Comparison of ENCODE assay signal across 7 mouse cellular contexts in the genomic region with DNA sequence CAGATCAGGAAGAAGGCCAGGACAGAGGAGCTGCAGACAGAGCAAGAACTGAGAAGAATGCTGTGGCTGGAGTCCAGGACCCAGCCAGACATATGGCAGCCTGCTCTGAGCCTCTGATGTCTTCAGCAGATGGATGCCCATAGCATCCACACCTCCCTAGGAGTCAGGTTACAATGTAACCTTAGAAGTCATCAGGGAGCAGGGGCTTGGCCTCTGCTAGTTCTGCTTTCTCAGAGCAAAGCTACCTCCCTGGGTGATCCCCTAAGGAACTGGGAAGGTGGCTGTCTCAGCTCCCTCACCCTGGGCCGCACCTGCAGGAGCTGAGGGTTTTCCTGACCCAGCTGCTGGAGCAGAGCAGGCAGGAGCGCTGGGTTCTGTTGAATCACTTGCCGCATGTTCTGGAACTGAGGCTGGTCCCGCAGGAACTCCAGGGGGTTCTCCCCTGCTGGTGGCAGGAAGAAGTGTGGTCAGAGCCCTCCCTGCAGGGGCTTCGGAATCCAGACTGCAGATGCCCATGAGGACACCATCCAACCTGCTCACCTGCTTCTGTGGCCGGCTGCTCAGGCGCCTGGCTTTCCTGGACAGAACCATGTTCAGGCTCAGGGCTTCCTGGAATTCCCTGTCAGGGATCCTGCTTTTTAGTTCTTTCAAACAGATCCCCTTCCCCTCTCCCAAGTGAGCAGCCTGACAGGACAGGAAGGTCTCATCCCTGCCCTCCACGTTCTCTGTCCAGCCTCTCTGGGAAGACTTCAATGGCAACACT. TPM values are rescaled to one million over a fixed set of nuclear protein-coding genes. Genes with fewer than 3 reads are reported as not detected.
DNase-seq lines count a peak whose midpoint lies in the region; ATAC-seq and TF ChIP-seq lines count a peak whose summit lies in the region.

No protein-coding gene starts in this region.

- H3K4me2 ChIP-seq in kidney, postnatal 0 days (ENCODE audit: low read length) = no peak overlapping the region

- WGBS in kidney, postnatal 0 days = 31% methylated on average over 8 of the region's 8 CpGs

- H3K27ac ChIP-seq in kidney, postnatal 0 days = no peak overlapping the region

- DNase-seq in kidney, postnatal 0 days (ENCODE audit: low spot score) = peak; percentile 73
- DNase-seq in kidney, adult 9 months = no peak
- peak; percentile 58 for DNase-seq in ZHBTc4 (ENCODE audit: low read depth, low spot score)
- peak; percentile 61 for DNase-seq in embryo, embryonic 9.5 days (ENCODE audit: extremely low spot score)
- DNase-seq in mesoderm, embryonic 11.5 days (ENCODE audit: low read depth, low spot score) = peak; percentile 81
- no peak for DNase-seq in adrenal gland, postnatal 36 days
- DNase-seq in retina, embryonic 14.5 days (ENCODE audit: low spot score) = no peak

- H3K27me3 ChIP-seq in kidney, postnatal 0 days (ENCODE audit: insufficient read depth, low read length) = no peaks in the 10 kb centered on the region

- no peak; the same call in 1 of the 2 replicates for ATAC-seq in kidney, postnatal 0 days (replicated peaks; ENCODE audit: low FRiP score, low read depth)

- TF ChIP-seq CTCF in kidney, postnatal 0 days (IDR thresholded peaks at IDR 0.05; ENCODE audit: low read depth) = no peak

- H3K4me1 ChIP-seq in kidney, postnatal 0 days (replicated peaks; ENCODE audit: insufficient read depth, low read length) = no peaks in the 10 kb centered on the region; the same call in 1 of the 2 replicates

- no peak overlapping the region for H3K4me3 ChIP-seq in kidney, postnatal 0 days (replicated peaks; ENCODE audit: low read depth, low read length)

- no peak overlapping the region for H3K9ac ChIP-seq in kidney, postnatal 0 days (ENCODE audit: low read depth, low read length)

- no peaks in the 10 kb centered on the region for H3K9me3 ChIP-seq in kidney, postnatal 0 days (replicated peaks; ENCODE audit: low read length)

- H3K36me3 ChIP-seq in kidney, postnatal 0 days (ENCODE audit: insufficient read depth, low read length) = peaks cover 52% of the 10 kb centered on the region

RNA-seq across cellular contexts. Expression of gene Rad23a, which starts 3.1 kb away (rescaled TPM):
- polyA plus RNA-seq in kidney, postnatal 0 days (2015; fragmentation: Nextera tagmentation; extraction: Ambion mirVana) = 97.1 and 98.9 TPM in 2 replicates
- total RNA-seq in adrenal gland, postnatal 36 days (2021) = 100 to 1,000 TPM; 116 to 119 TPM

RNA-seq across cellular contexts. Expression of gene Gadd45gip1, which starts 6.0 kb away (rescaled TPM):
- polyA plus RNA-seq in kidney, postnatal 0 days (2015; fragmentation: Nextera tagmentation; extraction: Ambion mirVana) = 51.0 and 54.3 TPM in 2 replicates
- total RNA-seq in adrenal gland, postnatal 36 days (2021) = 10 to 100 TPM; 63.3 to 70.5 TPM

RNA-seq across cellular contexts. Expression of gene Calr, which starts 9.4 kb away (rescaled TPM):
- polyA plus RNA-seq in kidney, postnatal 0 days (2015; fragmentation: Nextera tagmentation; extraction: Ambion mirVana) = 644 and 753 TPM in 2 replicates
- total RNA-seq in adrenal gland, postnatal 36 days (2021) = 100 to 1,000 TPM; 569 to 727 TPM

RNA-seq across cellular contexts. Expression of gene Dand5, which starts 14.7 kb away (rescaled TPM):
- 7.0 and 7.4 TPM in 2 replicates for polyA plus RNA-seq in kidney, postnatal 0 days (2015; fragmentation: Nextera tagmentation; extraction: Ambion mirVana)
- total RNA-seq in adrenal gland, postnatal 36 days (2021) = 1 to 10 TPM; 9.1 to 10.0 TPM

RNA-seq across cellular contexts. Expression of gene Farsa, which starts 19.5 kb away (rescaled TPM):
- polyA plus RNA-seq in kidney, postnatal 0 days (2015; fragmentation: Nextera tagmentation; extraction: Ambion mirVana) = 68.2 and 74.7 TPM in 2 replicates
- 10 to 100 TPM; 62.1 to 69.2 TPM for total RNA-seq in adrenal gland, postnatal 36 days (2021)

Comparison
In these comparisons a context has a peak if more than half of its experiments do, and no peak if none do; other contexts are left out.
1. DNase-seq: peak in kidney, postnatal 0 days (single experiment), ZHBTc4 (single experiment), embryo, embryonic 9.5 days (single experiment) and mesoderm, embryonic 11.5 days (single experiment); none in kidney, adult 9 months (single experiment), adrenal gland, postnatal 36 days (0 of 2) and retina, embryonic 14.5 days (single experiment).